Mouse (Mus musculus): ENCODE measurements around the gene Ncs1. TPM values are rescaled to one million over a fixed set of nuclear protein-coding genes. Genes with fewer than 3 reads are reported as not detected.
A peak's percentile ranks its signal among the peaks of the same experiment; 100 is the strongest.

Ncs1 gene
- total and polyA plus RNA-seq, 3 experiments: 0.04 TPM; not detected in 2

DNA sequence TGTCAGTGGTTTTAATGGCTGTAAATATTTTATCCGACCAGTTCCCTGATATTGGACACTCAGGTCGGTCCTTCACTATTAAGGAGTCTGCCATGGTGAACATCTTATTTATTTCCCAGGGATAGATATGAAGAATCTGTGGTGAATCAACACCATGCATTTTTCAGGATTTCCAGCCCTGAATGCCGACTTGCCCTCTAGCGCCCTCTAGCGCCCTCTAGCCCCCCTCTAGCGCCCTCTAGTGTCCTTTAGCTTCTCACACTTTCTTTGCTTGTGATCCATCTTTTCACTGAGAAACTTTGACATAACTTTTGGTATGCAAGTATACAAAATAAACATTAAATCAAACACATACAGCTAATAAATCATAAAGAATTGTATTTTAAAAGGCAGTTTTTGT lies 45.8 kb downstream of the Ncs1 start:
- dilution Hi-C loops (cut with MboI; ENCODE audit: extremely low pct_ligation_motif_present, extremely low pct_unique_long_range_greater_than_20kb, low sequenced_read_pairs): no loop called here

DNA sequence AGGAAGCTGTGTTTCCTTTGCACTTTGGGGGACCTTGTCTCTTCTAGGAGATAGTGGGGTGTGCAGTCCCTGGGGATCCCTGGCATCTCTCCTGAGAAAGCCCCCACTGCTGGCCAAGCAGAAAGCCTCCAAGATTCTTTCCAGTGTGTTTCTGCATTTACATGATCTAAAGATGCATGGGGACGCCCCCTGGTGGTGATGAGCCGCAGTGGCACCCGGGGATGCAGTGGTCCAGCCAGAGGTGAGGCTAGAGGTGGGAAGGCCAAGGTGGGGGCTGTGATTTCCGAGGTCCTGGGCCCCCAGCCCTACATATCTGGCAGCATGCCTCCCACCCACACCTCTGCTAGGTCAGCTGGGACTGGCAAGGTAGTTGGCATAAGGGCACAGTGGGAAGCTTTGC lies 49.4 kb downstream of the Ncs1 start:
- Histone ChIP-seq H3K79me2 (replicated peaks; ENCODE audit: control insufficient read depth, extremely low read depth, insufficient read depth, poor library complexity, severe bottlenecking) (no peaks in the 10 kb centered on the region), H3K4me1 (ENCODE audit: control insufficient read depth in 1 of 2, insufficient read depth in 2 of 2) (peaks cover 0 to 5% of the 10 kb centered on the region in 2 experiments; a peak in 1 of 4 replicates), H3K27me3 (replicated peaks) (peaks cover 63% of the 10 kb centered on the region), H3K4me3 (replicated peaks in 1 of 3; ENCODE audit: low read depth in 2 of 3, low read length in 2 of 3, poor library complexity in 1 of 3) (no peak overlapping the region), H3K9me3 (replicated peaks; ENCODE audit: low read length) (no peaks in the 10 kb centered on the region), H3K36me3 (replicated peaks in 1 of 2; ENCODE audit: control insufficient read depth in 1 of 2, insufficient read depth in 1 of 2, low read length in 1 of 2) (no peaks in the 10 kb centered on the region), H3K27ac (ENCODE audit: insufficient read depth, low read depth) (no peak overlapping the region), H3K4me2 (ENCODE audit: insufficient read depth, low read depth, poor library complexity, severe bottlenecking) (no peak overlapping the region), H3K9ac (ENCODE audit: insufficient read depth, low read depth) (no peak overlapping the region)
- dilution Hi-C loops (cut with MboI; ENCODE audit: extremely low pct_ligation_motif_present, extremely low pct_unique_long_range_greater_than_20kb, low sequenced_read_pairs) (no loop called here), in situ Hi-C loops (cut with MboI; ENCODE audit: low pct_ligation_motif_present, low pct_unique_long_range_greater_than_20kb, low sequenced_read_pairs) (loop anchor here (5.0 to 25.0 kb wide), 4 partner anchors 57 to 283 kb away; no protein-coding TSS in a partner anchor)
- TF ChIP-seq USF1 (IDR thresholded peaks at IDR 0.05; ENCODE audit: low read depth, low read length) (no peak), POLR2A (IDR thresholded peaks at IDR 0.05; ENCODE audit: low read depth, low read length) (no peak), NELFE (IDR thresholded peaks at IDR 0.05; ENCODE audit: low read depth, low read length) (0 out of 2 replicates have a peak, but pooled peaks have one; percentile 9), TCF12 (IDR thresholded peaks at IDR 0.05; ENCODE audit: low read depth, low read length) (no peak), CTCF (conservative IDR thresholded peaks at IDR 0.05 in 1 of 2, IDR thresholded peaks at IDR 0.05 in 1 of 2; ENCODE audit: low read depth in 2 of 2, low read length in 2 of 2) (peak; percentile 65 to 86), SMC3 (IDR thresholded peaks at IDR 0.05; ENCODE audit: low read depth, low read length) (peak; percentile 79), BHLHE40 (IDR thresholded peaks at IDR 0.05; ENCODE audit: low read depth, low read length) (no peak), RAD21 (IDR thresholded peaks at IDR 0.05; ENCODE audit: low read depth, low read length) (peak; percentile 40), ZKSCAN1 (IDR thresholded peaks at IDR 0.05; ENCODE audit: borderline replicate concordance, low read depth, low read length) (no peak)
- DNase-seq (ENCODE audit: extremely low read depth): peak; percentile 62

More for the DNA sequence above, 45.8 kb downstream of the Ncs1 start:
- H3K9ac ChIP-seq (ENCODE audit: insufficient read depth, low read depth): no peak overlapping the region
- no peaks in the 10 kb centered on the region for H3K4me1 ChIP-seq (ENCODE audit: control insufficient read depth in 1 of 2, insufficient read depth in 2 of 2)
- no peaks in the 10 kb centered on the region for H3K9me3 ChIP-seq (replicated peaks; ENCODE audit: low read length)
- in situ Hi-C loops (cut with MboI; ENCODE audit: low pct_ligation_motif_present, low pct_unique_long_range_greater_than_20kb, low sequenced_read_pairs): loop anchor here (25.0 kb wide), 1 partner anchor 279 kb away; no protein-coding TSS in a partner anchor
- peak; percentile 90 for TF ChIP-seq SMC3 (IDR thresholded peaks at IDR 0.05; ENCODE audit: low read depth, low read length)
- no peak for TF ChIP-seq USF2 (conservative IDR thresholded peaks at IDR 0.05; ENCODE audit: low read depth, low read length)
- 0 out of 2 replicates have a peak, but pooled peaks have one; percentile 40 for TF ChIP-seq TCF12 (IDR thresholded peaks at IDR 0.05; ENCODE audit: low read depth, low read length)
- no peak for TF ChIP-seq KAT2A (IDR thresholded peaks at IDR 0.05; ENCODE audit: insufficient replicate concordance, low read length)
- no peak for TF ChIP-seq SIN3A (IDR thresholded peaks at IDR 0.05; ENCODE audit: low read length)
- TF ChIP-seq JUND (conservative IDR thresholded peaks at IDR 0.05; ENCODE audit: low read depth, low read length): no peak; the same call in 1 of the 2 replicates
- no peak for TF ChIP-seq ELF1 (IDR thresholded peaks at IDR 0.05; ENCODE audit: low read depth, low read length)
- no peak for TF ChIP-seq POLR2AphosphoS2 (IDR thresholded peaks at IDR 0.05; ENCODE audit: low read depth, low read length)
- TF ChIP-seq HCFC1 (IDR thresholded peaks at IDR 0.05; ENCODE audit: low read depth, low read length): peak; percentile 25; the same call in 1 of the 2 replicates
- TF ChIP-seq MAX (IDR thresholded peaks at IDR 0.05; ENCODE audit: low read length): no peak
- no peak for TF ChIP-seq PAX5 (IDR thresholded peaks at IDR 0.05; ENCODE audit: low read length)
- TF ChIP-seq E2F4 (IDR thresholded peaks at IDR 0.05; ENCODE audit: insufficient replicate concordance, low read depth, low read length): no peak
- peak; percentile 45; the same call in 1 of the 2 replicates for TF ChIP-seq ZNF384 (IDR thresholded peaks at IDR 0.05; ENCODE audit: low read depth, low read length)
- no peak for TF ChIP-seq EP300 (IDR thresholded peaks at IDR 0.05; ENCODE audit: low read length)
- TF ChIP-seq IRF4 (IDR thresholded peaks at IDR 0.05; ENCODE audit: low read depth, low read length): peak; percentile 15; the same call in 1 of the 2 replicates
- no peak for TF ChIP-seq GABPA (IDR thresholded peaks at IDR 0.05; ENCODE audit: insufficient replicate concordance, low read depth, low read length)
- no peak for TF ChIP-seq POLR2A (IDR thresholded peaks at IDR 0.05; ENCODE audit: low read depth, low read length)
- no peak for TF ChIP-seq RCOR1 (conservative IDR thresholded peaks at IDR 0.05; ENCODE audit: low read depth, low read length)
- no peak for TF ChIP-seq JUN (IDR thresholded peaks at IDR 0.05; ENCODE audit: insufficient read depth, low read depth, low read length)
- no peak for TF ChIP-seq ETS1 (conservative IDR thresholded peaks at IDR 0.05; ENCODE audit: low read depth, low read length)
- TF ChIP-seq UBTF (IDR thresholded peaks at IDR 0.05; ENCODE audit: low read depth, low read length): no peak
- TF ChIP-seq MAZ (IDR thresholded peaks at IDR 0.05; ENCODE audit: low read depth, low read length): no peak
- no peak for TF ChIP-seq ZMIZ1 (IDR thresholded peaks at IDR 0.05; ENCODE audit: low read depth, low read length)
- TF ChIP-seq CHD2 (IDR thresholded peaks at IDR 0.05; ENCODE audit: low read length): no peak
- TF ChIP-seq USF1 (IDR thresholded peaks at IDR 0.05; ENCODE audit: low read depth, low read length): no peak
- TF ChIP-seq MXI1 (IDR thresholded peaks at IDR 0.05; ENCODE audit: low read depth, low read length): no peak
- peak; percentile 90 to 100 for TF ChIP-seq CTCF (conservative IDR thresholded peaks at IDR 0.05 in 1 of 2, IDR thresholded peaks at IDR 0.05 in 1 of 2; ENCODE audit: low read depth in 2 of 2, low read length in 2 of 2)
- TF ChIP-seq BHLHE40 (IDR thresholded peaks at IDR 0.05; ENCODE audit: low read depth, low read length): 0 out of 2 replicates have a peak, but pooled peaks have one; percentile 18
- peak; percentile 15; the same call in 1 of the 2 replicates for TF ChIP-seq ZC3H11A (IDR thresholded peaks at IDR 0.05; ENCODE audit: low read depth, low read length)
- TF ChIP-seq MEF2A (IDR thresholded peaks at IDR 0.05; ENCODE audit: borderline replicate concordance, low read depth, low read length): no peak
- TF ChIP-seq MAFK (IDR thresholded peaks at IDR 0.05; ENCODE audit: insufficient replicate concordance, low read length): no peak
- TF ChIP-seq NRF1 (IDR thresholded peaks at IDR 0.05; ENCODE audit: low read depth, low read length): no peak
- TF ChIP-seq RAD21 (IDR thresholded peaks at IDR 0.05; ENCODE audit: low read depth, low read length): peak; percentile 65
- TF ChIP-seq CHD1 (IDR thresholded peaks at IDR 0.05; ENCODE audit: low read depth, low read length): no peak
- TF ChIP-seq MYC (IDR thresholded peaks at IDR 0.05; ENCODE audit: low read depth, low read length): no peak
- TF ChIP-seq ZKSCAN1 (IDR thresholded peaks at IDR 0.05; ENCODE audit: borderline replicate concordance, low read depth, low read length): no peak
- no peak for TF ChIP-seq TBP (conservative IDR thresholded peaks at IDR 0.05; ENCODE audit: low read depth, low read length)
- peak; percentile 96; the same call in 1 of the 2 replicates for TF ChIP-seq NELFE (IDR thresholded peaks at IDR 0.05; ENCODE audit: low read depth, low read length)
- no peak overlapping the region for H3K27ac ChIP-seq (ENCODE audit: insufficient read depth, low read depth)
- H3K27me3 ChIP-seq (replicated peaks): peaks cover 63% of the 10 kb centered on the region
- H3K4me3 ChIP-seq (replicated peaks in 1 of 3; ENCODE audit: low read depth in 2 of 3, low read length in 2 of 3, poor library complexity in 1 of 3): no peak overlapping the region
- H3K79me2 ChIP-seq (replicated peaks; ENCODE audit: control insufficient read depth, extremely low read depth, insufficient read depth, poor library complexity, severe bottlenecking): no peaks in the 10 kb centered on the region
- peak; percentile 51 for DNase-seq (ENCODE audit: extremely low read depth)
- H3K36me3 ChIP-seq (replicated peaks in 1 of 2; ENCODE audit: control insufficient read depth in 1 of 2, insufficient read depth in 1 of 2, low read length in 1 of 2): no peaks in the 10 kb centered on the region
- no peak overlapping the region for H3K4me2 ChIP-seq (ENCODE audit: insufficient read depth, low read depth, poor library complexity, severe bottlenecking)
